Mouse (Mus musculus) kidney, adult 8-10 months (tissue): ENCODE measurements around the gene Bcl7b.

ENCODE experiments used
- DNase-seq, 2 experiments: peaks; one replicate each; pipeline ENCODE4 v3.0.0; 2022

Bcl7b gene

DNA sequence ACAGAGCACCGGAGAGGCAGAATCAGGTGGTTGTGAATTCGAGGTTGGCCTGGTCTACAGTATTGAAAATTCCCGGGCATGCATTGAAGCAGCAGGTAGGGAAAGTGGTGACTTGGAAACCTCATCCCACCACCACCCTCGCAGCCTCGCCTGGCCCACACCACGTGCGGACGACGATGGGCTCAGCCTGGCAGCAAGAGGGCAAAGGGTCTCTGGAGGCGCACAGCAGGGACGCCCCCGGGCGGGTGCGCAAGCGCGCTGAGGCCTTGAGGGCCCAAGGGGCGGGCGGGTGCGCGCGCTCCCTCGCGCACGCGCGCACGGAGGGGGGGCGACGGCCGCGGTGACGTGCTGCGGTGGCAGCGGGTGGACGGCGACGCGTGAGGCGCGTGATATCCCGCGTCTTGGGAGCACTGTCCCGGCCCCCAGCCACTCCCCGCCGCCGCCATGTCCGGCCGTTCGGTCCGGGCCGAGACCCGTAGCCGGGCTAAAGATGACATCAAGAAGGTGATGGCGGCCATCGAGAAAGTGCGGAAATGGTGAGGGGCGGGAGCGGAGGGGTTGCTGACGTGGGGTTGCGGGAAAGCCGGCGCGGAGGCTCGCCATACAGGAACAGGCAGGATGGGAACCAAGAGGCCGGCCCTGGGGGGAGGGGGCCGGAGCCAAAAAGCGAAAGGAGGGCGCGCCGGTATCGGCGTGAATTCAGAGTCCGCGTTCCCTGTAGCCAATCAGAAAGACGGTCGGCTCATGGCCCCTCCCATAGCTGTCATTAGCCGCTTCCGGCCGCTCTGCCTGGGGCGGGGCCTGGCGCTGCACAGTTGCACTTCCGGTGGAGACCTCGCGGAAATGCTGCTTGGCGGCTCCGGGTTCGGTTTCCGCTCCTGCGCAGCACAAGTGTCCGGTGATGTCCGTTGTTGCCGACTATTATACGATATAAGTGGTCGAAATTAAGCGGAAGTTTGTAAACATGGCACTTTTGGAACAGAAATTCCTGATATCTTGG is at the start of gene Bcl7b:
TSS of gene Bcl7b (plus strand) at position 221 of the 1,000 bp plus-strand sequence.
- DNase-seq, result peak; percentile 98

DNA sequence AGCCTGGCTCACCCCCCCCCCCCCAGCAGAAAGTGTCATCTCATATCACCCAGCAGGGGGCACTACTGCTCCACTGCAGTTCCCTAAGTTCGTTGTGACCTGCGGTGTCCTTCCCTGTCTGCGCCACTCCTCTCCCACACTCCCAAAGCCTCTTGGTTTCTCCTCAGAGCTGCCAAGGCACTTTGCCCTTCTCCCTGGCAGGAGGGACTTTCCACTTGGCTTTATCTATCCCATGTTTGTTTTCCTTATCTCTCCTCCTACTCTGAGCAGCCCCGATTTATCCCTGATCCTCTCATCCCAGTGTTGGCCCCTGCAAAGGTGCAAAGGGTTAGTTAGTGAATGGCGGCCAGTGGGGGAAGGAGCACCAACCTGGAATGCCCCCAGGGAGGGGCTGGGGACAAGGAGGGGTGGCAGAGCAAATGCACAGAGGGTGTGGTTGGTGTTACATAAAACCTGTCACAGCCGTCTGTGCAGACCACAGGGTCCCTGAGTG is 49.4 kb upstream of the Bcl7b start:
- peak; percentile 64 to 68 for DNase-seq

DNA sequence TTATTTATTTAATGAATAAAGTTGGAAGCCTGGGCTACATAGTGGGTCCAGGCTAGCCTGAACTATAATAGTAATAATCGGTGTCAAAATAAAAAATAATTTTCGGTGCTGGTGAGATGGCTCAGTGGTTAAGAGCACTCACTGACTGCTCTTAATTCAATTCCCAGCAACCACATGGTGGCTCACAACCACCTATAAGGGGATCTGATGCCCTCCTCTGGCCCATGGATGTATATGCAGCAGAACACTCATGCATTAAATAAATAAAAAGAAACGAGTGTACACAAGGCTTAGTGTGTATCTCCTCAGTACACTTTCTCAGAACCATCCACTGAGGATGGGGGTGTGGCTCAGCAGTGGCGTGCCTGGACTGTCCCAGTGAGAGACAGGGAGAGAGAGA is 47.3 kb upstream of the Bcl7b start:
- no peak for DNase-seq

DNA sequence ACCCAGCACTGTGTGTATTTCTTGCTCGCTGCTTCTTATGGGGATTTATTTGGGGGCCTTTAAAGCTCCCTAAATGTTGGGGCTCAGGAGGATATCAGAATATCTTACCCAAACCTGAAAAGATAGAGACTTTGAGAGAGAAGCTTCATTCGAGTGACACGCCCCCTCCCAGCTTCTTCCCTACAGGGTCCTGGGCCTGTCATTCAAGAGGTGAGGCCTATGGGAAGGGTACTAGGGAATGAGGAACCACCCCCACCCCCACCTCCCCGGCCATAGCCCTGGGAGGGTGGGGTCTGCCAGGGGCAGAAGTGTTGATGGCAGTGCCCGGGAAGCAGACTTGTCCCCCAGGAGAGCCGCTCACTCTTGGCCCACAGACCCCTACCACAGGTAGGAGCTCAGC is 42.0 kb upstream of the Bcl7b start:
- no peak for DNase-seq

DNA sequence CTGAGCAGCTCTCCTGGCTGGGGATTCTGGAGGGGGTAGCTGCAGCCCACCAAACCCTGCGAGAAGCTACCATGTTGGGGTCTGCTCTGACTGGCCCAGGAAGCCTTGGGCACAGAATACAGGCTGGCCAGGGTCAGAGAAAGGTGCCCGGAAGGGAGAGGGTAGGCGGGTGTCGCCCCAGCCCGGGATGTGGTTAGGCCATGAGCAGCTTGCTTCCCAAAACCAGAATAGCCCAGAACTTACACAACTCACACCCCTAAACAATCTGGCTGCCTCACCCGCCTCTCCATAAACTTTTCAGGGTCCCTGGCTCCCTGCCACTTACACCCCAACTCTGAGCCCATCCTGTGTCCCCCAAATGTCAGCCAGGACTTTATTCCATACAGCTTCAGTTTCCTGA is 40.4 kb upstream of the Bcl7b start:
- no peak for DNase-seq

DNA sequence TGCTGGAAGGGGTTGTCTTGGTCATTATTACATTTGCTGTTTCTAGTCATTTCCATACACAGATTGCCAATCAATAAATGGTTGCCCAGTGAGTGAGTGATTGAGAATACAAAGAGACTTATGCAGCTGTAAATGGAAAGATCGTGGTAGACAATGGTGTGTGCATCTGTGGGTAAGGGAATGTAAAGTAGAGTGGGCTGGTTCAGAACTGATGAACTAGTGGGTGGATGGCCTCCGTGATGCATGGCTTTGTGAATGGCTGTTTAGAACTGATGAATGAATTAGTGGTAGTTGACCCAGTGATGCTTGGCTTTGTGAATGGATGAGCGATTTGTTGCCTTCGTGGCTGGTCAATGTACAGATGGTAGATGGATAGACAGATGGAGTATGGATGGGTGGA is 38.3 kb upstream of the Bcl7b start:
- no peak for DNase-seq

DNA sequence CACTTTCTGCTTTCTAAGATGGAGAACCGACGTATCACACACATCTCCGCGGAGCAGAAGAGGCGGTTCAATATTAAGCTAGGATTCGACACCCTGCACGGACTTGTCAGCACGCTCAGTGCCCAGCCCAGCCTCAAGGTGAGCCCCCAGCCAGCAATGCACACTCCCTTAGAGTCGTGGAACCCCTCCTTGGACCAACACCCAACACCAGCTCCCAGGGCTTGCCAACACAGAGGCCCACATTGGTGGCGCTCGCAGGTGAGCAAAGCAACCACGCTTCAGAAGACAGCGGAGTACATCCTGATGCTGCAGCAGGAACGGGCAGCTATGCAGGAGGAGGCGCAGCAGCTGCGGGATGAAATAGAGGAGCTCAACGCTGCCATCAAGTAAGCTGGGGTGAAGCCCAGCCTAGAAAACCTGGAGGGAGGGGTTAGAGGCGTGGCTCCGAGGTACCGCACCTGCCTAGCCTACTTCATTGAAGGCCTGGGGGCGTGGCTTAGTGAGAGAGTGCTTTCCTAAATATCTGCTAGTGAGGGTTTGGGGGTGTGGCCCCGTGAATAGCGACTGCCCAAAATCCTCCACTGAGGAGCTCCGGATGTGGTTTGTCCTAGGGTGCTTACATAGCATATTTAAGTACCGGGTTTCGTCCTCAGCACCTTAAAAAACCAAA is 34.2 kb upstream of the Bcl7b start:
- peak; percentile 50 to 57 for DNase-seq

DNA sequence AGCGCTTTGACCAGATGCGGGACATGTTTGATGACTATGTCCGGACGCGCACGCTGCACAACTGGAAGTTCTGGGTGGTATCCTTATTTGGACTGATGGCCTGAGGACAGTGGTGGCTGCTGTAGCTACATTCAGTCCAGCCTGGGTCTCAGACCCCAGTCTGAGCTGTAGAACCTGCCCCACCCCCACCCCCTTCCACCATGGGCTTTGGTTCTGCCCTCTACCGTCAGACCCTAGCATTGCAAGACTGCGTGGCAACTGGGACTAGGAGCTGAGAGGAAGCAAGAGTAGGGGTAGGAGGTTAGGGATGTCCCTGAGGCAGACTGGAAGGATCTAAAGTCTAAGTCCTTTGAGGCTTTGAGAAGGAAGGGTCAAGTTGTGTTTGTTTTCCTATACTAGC is 33.5 kb upstream of the Bcl7b start:
- DNase-seq, result no peak

DNA sequence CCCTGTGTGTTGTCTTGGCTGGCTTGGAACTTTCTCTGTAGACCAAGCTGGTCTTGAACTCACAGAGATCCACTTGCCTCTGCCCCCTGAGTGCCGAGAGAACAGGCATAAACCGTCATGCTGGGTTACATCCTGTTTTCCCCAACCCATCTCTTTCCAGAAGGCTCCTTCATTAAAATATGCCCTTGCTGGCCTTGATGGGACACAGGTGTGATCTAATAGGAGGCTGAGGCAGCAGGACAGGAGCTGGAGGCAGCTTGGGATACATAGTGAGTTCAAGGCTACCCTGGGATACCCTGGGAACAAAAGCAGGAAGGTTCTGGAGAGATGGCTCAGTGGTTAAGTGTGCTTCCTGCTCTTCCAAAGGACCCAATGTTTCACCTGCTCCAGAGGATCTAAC is 28.2 kb upstream of the Bcl7b start:
- DNase-seq, result no peak

DNA sequence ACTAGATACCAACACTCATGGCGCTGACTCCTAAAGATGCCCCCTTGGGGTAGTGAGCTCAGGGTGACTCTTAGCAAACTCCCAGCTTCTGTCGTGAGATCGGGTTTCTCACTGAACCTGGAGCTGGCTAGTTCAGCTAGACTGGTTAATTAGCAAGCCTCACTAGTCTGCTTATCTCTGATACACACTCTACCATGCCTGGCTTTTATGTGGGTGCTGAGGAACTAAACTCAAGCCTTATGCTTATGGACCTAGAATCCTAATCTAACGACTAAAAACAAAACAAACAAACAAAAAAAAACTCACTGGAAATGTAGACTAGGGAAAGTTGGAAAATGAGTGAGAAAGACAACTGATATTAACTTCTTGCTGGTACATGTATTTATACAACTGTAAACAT is 23.6 kb upstream of the Bcl7b start:
- DNase-seq, result no peak

DNA sequence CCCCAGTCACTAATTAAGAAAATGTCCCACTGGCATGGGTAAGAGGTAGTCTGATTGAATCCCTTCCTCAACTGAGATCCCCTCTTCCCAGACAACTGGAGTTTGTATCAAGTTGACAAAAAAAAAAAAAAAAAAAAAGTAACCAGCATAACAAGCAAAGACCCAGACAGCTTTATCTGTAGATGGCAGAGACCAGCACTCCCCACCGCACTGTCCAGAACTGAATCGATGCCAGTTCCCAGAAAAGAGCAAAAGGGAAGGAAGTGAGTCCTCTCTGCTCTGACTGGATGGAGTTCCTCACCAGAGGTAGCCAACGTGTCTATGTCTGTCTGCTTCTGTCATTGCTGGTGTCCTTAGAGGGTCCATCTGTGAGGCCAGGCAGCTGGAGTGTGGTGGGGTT is 22.6 kb upstream of the Bcl7b start:
- no peak for DNase-seq

DNA sequence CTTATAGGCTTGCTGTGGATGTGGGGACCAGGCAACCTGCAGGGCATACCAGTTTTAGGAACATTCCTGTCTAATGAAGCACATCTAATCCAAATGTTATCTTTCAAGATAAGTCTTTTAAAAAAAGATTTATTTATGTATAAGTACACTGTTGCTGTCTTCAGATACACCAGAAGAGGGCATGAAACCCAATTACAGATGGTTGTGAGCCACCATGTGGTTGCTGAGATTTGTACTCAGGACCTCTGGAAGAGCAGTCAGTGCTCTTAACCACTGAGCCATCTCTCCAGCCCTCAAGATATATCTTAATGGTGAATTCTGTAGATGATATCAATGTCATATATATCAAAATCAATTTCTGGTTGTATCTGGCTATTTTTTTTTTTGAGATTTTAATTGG is 22.1 kb upstream of the Bcl7b start:
- no peak for DNase-seq

DNA sequence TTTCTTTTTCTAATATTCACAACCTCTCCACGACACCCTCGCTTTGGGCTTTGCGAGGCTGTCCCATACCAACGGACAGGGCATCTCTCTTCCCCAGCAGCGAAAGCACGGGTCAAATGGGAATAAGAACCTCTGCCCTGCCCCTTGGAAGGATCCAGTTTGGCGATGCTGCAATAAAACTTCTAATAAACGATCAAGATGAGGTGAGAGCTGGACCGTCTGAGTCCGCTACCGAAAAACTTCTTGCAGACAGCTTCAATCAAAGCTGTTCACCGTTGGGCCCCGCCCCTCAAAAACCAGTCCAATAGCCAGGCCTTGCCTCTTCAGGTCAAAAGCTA is 19.4 kb upstream of the Bcl7b start:
- no peak for DNase-seq

DNA sequence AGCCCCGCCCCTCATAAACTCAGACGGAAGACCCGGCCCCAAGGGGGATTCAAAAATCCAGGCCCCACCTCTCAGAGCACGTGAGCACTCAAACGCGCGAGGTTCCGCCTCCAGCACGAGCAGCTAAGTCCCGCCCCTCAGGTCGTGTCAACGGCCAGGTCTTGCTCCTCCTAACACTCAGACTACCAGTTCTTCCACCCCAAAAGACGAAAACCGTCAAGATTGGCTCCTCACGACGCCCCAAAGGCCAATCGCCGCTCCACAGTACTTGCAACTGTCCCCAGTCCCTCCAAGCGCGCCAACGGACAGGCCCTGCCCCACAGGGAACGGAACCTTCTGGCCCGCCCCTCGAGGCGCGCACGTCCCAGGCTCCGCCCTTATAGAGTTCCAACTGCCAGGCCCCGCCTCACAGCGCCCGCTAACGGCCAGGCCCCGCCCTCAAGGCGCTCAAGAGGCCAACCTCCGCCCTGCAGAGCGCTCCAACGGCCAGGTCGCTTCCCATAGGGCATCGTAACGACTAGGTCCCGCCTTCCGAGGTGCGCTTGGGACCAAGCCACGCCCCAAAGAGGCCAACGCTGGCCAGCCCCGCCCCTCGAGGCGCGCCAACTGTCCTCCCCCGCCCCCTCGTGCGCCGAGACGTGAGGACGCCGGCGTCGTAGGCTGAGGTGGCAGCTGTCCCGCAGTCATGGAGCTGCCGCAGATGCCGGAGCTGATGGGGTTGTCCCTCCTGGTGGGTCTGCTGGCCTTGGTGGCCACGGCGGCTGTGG is 18.8 kb upstream of the Bcl7b start, which contains the start of gene Tbl2:
TSS of gene Tbl2 (plus strand) at position 605 of the 767 bp plus-strand sequence.
- DNase-seq, result peak; percentile 99

DNA sequence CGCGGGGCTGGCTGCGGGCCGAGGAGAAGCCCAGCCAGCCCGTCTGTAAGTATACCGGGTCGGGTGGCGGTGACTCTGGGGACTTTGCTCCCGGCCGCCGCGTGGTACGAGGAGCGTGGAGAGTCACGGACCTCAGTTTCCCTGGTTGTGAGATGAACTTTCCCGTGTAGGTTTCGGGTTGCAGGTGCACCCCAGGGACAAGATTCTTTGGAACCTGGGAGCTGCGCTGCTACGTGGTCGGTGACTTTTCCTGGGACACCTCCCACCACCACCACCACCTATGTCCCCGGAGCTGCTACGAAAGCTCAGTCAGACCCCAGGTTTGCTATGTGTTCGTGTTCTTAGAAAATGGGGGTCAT is 18.3 kb upstream of the Bcl7b start:
- DNase-seq, result no peak

DNA sequence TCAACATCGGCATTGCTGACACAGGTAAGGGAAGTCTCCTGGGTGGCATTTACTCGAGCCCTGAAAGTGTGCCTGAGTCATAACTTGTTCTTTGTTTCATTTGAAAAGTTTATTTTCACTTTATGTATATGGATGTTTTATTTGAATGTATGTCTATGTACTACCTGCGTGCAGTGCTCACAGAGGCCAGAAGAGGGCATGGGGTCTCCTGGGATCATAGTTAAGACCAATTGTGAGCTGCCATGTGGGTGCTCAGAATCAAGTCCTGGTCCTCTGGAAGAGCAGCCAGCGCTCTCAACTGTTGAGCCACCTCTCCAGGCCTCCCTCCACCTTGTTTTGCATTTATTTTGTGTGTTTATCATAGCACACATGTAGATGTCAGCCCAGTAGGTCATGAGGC is 11.6 kb upstream of the Bcl7b start:
- DNase-seq, result no peak

DNA sequence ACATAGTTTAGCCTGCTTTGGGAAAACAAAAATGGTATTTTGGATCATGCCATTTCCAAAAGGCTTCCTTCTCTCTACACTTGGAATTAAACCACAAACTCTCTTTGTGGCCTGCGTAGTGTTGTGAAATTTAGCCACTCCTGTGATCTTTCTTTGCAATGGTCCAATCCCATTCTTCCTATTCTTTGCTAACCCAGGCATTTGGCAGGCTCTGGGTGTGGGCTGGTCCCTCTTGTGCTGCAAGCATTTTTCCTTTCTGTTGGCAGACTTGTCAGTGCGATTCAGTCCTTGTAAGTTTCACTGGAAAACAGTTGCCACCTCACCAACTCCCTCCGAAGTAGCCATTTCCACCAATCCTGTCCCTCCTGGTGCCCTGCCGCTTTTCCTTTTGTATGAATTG is 6.9 kb upstream of the Bcl7b start:
- no peak for DNase-seq

DNA sequence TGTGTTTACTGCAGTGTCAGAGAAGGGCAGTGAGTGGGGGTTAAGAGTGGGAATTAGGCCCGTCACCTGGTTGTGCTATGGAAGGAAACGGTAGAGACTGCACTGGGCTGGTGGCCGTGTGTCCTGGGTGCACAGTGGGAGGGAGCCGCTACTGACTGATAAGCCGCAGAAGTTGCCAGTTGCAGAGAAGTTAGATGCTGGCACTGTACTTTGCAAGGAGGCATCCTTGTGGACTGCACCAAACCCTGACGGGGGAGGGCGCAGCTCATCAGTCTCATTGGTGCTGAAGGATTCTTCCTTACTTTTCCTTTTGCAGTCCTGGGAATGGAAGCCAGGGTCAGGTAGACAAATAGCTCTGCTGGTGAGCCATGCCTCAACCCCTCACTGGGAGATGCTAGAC is 6.4 kb upstream of the Bcl7b start:
- DNase-seq, result no peak

DNA sequence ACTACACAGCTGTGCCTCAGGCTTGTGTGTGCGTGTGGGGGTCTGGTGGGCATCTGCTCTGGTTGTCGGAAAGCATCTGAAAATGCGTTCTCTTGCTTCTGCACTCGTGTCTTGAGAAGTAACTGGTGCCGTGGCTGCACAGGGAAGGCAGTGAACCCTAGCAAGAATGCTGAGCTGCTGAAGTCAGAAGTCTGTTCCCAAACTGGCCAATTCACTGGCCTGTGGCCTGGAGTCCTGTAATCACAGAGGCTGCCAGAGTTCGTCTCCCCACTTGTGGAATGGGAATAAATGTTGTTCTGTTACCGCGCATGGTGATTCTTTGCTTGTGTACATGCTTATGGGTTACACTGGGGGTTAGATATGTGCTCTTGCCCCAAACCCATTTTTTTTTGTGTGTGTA is 5.7 kb upstream of the Bcl7b start:
- peak; percentile 69 to 70 for DNase-seq

DNA sequence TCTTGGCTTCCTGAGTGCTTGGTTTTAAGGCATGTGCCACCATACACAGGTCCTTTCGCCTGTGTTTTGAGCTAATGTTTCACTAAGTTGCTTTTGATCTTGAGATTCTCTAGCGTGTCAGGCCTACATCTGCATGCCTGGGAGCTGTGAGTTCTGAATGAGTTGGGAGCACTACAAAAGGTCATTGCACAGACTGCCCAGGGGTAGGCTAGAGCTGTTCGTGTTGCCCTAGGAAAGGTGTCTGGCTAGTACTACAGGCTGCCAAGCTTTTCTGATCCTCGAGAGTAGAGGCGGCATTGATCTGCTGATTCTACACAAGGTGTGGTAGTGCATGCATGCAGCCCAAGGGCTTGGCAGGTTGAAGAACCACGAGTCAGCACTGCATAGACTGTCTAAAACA is 5.3 kb upstream of the Bcl7b start:
- peak; percentile 35 to 61 for DNase-seq

DNA sequence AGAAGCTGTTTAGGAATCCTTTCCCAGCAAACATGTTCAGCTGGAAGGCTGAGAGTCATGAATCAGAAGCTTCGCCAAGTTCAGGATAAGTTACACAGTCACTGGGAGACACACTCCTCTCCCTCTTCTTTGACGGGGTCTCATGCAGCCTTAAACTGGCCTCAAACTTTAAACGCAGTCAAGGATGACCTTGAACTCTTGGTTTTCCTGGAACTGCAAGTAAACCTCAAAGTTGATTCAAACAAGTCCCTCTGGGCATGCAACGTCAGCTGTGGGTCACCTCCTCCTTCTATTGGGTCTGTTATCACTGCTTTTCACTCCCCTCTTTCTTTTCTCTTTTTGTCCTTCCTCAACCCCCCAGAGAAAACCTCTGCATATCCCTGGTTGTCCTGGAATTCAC is 1.2 kb upstream of the Bcl7b start:
- no peak for DNase-seq

DNA sequence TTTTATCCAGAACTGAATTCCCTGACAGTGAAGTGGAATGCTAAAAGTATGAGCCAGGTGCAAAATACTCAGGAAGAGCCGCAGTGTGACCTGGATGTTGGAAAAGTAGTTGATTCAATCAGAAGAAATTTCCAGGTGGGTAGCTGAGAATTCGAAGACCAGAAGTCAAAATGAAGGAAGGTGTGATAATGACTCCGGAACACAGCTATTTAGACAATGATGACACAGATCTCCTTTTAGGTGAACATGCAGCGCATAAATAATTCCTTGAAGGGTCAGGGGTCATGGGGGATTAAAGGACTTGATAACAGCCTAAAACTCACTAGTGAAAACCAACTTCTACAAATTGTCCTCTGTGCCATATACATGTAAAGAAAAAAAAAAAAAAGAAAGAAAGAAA is 614 bp upstream of the Bcl7b start:
- DNase-seq, result no peak

DNA sequence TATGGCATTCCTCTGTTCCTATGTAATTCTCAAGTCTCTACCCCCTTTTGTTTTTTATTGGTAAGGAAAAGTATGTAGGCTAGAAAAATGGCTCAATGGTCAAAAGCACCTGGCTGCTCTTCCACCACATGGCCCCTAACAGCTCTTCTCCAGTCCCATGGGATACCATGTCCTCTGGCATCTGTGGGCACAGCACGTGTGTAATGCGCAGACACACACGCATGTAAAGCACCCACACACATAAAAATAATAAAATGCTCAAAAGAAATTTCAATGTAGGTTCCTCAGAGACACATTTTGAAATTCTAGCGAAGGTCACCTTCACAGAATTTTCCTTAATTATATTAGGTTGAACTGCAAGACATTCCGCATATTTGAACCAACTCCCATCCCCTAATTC is 1.4 kb downstream of the Bcl7b start:
- no peak for DNase-seq
